Mouse (Mus musculus): ENCODE results near the gene Gm17720.

DNA sequence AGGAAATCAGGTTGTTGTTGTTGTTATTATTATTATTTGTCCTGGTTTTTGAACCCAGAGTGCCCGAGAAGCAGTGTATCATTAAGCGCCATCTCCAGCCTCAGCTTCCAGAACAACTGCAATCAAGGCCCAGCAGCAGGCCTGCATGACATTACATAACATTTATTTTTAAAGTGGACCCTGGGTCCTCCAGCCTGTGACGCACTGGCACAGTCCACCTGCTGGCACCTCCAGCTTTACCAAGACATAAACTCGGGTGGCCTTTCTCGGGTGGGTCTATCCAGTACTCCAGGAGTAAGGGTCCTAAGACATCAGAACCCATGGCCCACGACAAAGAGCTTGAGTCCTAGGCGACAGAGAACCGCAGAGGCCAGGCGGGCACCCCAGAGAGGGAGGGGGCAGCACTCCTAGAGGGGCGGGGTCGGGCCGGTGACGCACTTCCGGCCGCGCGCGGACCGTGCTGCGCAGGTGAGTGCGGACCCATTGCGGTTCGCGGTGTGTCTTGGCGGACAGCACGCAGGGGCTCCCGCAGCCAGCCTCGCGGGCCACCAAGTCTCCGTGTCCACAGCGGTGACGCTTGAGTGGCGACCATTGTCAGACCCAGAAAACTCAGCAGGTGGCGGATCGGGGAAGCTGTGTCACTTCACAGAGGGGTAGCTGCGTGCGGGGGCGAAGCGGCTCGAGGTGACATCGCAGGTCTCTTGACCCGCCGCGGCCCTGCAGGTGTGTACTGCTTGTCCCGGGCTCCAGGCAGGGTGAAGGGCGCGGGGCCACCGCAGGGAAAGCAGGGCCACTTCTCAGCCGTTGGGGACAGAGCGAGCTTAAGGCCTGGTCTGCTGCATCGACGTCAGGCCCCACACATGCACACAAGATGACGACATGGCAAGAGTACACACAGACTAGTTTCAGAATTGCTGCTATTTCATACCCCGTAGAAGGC, 23.0 kb downstream of the Gm17720 start, which contains the start of gene Zfp612:
- TF ChIP-seq CTCF (IDR thresholded peaks at IDR 0.05; ENCODE audit: borderline replicate concordance, insufficient read depth, low read depth, low read length) (no peak), POLR2A (IDR thresholded peaks at IDR 0.05; ENCODE audit: borderline replicate concordance, insufficient read depth, low read length) (peak; percentile 97)
